Mouse (Mus musculus) heart, postnatal 4 days (tissue): ENCODE measurements around the gene Cd63. TPM values are rescaled to one million over a fixed set of nuclear protein-coding genes. Genes with fewer than 3 reads are reported as not detected.

Experiments
- DNase-seq: peaks from one replicate; pipeline ENCODE4 v3.0.0; 2021
- total RNA-seq, 2 experiments: library from RNA; stranded (reverse); gene quantifications; 2 replicates each; pipeline ENCODE4 v1.2.3; 2021

Cd63 gene
- total RNA-seq, 2 experiments from 2014 or later = 216 to 226 TPM

- peak; percentile 49 for DNase-seq
Measured at GRCm38 (mm10) chr10:128929638-128930378, 29.0 kb downstream of the Cd63 start.

DNA sequence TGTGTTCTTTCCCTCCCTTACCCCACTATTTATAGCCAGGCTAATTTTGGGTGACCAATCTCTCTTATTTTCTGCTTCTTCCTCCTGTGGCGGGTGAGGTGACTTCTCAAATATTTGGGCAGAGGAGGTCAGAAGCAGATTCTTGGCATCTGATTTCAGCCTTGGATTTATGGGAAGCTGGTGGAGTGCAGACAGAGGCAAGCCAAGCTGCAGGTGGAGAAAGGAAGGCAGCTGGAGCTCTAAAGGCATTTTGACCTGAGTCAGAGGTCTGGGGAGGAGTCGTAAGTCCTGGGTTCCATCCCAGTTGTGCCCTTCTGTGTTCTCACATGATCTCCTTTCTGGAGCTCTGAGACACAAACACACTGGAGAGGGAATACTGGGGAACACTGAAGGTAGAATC lies 30.7 kb downstream of the Cd63 start:
- peak; percentile 22 for DNase-seq

- peak; percentile 60 for DNase-seq
Measured at GRCm38 (mm10) chr10:128933574-128933973, 32.8 kb downstream of the Cd63 start, which contains the start of gene Itga7. Gene Itga7 (plus strand): TSS chr10:128933818.

DNA sequence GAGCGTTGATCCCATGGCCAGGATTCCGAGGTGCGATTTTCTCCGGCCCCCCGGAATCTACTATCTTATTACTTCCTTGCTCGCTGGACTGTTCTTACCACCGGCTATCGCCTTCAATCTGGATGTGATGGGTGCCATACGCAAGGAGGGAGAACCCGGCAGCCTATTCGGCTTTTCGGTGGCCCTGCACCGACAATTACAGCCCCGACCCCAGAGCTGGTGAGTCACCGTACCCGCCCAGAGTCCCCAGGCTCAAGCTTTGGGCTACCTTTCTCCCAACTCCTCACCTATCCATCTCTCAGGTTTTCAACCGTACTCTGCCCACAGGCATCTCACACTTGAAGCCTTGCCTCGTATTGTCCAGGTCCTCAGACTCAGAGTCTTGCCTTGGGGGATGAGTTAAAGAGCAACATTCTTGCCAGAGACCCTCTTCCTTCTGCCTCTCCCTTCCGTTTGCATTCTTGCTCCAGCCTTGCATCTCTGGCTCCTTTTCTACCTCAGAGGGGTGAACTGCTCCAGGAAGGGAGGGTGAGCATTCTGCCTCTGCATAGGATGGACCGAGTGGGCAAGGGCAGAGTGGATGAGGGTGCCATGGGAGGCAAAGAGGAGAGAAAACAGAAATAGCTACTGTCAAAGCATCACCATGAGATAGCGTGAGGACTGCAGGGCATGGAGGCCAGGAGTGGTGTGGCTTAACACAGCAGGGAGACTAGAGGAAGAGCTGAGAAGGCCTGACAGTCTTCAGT lies 33.4 kb downstream of the Cd63 start:
- no peak for DNase-seq

DNA sequence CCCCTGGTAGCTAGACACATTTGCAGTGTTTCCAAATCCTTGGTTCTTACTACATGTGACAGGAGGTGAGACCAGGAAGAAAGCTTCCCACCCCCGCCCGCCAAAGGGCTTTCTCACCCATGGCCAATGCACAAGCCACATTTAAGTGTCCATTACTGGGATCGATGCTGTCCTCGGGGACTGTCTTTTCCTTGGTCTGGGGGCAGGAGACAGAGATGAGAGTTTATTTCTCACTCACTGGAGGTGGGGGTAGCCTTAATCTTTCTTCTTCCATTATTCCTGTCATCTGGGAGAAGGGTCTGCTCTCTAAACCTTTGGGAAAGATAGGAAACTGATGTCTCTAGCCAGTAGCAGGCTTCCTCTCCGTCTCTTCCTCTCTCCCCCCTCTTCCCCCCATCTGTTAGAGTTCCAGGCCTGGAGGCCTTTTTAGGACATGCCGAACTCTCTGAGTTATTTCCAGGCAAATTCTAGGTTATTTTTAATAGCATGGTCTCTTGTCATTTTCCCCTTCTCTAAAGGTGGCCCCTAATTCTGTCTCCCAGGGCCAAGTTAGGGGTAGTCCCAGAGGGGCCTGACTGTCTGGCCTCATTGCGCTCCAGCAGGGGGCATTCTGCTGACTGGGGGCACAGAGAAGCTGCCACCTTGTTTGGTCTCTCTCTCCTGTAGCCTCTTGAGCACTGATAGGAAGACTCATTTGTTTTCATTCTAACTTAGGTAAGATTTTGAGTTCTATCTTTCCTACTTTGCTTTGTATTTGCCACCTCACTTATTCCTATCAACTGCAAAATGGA lies 34.4 kb downstream of the Cd63 start:
- no peak for DNase-seq

DNA sequence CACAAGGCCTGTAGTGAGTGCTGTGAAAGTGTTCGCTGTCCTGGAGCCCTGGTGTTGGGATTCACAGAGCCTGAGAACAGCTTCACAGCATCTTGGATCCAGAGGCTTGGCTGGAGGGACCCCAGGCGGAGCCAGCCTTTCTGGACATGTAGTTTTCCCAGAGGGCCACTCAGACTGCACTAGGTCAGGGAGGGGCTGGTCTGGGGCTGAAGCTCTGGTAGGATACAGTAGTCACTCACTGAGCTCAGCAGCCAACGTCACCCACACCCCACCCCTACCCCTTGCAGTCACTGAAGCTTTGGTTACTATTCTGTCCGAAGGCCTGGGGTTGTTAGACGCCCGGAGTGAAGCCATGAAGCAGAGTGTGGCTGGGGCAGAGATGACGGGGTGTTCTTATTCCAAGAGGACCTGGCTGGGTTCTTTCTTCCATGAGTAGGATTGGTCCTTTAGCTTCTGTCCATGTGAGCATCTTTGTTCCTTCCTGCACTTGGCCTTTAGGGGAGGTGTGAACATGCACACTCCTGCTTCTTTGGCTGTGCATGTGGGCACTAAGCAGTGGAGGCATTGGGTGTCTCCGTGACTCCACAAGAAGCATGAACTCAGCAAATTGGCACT lies 35.1 kb downstream of the Cd63 start:
- peak; percentile 53 for DNase-seq

DNA sequence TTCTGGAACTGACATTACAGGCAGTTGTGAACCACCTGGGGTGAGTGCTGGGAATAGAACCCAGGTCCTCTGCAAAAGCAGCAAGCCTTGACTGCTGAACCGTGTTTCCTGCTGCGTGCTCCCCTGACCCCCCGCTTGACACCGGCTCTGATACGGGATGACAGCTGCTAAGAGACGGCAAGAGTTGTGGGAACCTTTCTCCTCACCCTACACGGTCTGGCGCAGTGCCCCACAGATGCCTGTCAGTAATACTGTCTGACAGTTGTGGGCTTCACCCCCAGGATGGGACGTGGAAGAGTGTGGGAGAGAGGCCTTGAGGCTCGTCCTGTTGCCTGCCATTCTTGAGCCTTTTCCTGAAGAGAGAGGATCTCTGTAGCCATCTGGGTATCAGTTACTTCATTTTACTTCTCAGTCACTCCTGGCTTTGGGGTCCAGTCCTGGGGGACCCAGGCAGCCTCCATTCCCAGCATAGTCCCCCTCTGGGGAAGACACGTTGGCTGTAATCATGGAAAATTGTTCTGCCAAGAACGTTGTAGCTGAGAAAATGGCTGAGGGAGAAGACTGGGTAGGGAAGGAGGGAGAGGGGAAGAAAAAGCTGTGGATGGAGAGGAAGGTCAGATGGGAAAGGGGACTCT lies 37.1 kb downstream of the Cd63 start:
- peak; percentile 51 for DNase-seq

- DNase-seq = peak; percentile 92
Measured at GRCm38 (mm10) chr10:128938457-128938856, 37.7 kb downstream of the Cd63 start.

- peak; percentile 30 for DNase-seq
Measured at GRCm38 (mm10) chr10:128938974-128939373, 38.2 kb downstream of the Cd63 start.

GRCm38 (mm10) chr10:128940475-128941061 lies 39.8 kb downstream of the Cd63 start:
- no peak for DNase-seq

DNA sequence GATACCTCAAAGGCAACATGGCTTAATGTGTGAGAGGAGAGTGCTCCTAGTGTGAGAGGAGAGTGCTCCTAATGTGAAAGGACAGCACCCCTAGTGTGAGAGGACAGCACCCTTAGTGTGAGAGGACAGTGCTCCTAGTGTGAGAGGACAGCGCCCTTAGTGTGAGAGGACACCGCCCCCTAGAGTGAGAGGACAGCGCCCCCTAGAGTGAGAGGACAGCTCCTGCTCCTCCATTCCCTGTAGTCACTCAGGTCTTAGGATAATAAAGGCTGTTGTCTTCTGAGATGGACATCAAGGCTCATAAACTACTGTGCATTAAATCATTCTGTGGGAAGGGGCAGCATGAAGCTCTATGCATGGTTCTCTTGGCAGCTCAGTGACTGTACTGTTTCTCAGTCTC lies 44.9 kb downstream of the Cd63 start:
- peak; percentile 77 for DNase-seq

- no peak for DNase-seq
Measured at GRCm38 (mm10) chr10:128947496-128947895, 46.7 kb downstream of the Cd63 start.

DNA sequence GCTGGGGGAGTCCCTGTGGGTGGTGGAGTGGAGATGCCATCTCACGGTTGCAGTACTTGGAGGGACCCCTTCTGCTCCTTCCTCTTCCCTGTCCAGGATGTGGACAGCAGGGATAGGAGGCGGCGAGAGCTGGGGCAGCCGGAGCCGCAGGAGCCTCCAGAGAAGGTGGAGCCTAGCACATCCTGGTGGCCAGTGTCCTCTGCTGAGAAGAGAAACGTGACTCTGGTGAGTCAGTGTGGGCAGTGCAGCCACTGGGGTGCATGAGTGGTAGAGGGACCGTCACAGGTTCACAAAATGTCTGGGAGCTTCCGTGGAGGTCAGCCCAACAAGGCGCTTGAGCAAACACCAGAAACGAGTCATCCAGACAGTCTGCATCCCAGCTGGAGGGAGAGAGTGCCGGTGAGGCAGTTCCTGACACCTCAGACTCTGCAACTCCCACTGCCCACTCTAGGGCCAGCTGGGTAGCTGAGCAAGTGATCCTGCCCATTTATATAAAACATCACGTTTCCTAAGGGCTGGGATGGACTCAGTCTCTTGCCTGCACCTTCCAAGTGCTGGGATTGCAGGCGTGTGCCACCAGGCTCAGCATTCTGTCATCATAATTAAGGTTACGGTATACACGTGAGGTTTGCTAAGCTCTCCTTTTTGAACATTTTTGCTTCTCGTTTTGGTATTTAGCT lies 49.6 kb downstream of the Cd63 start:
- no peak for DNase-seq

- DNase-seq = no peak
Measured at GRCm38 (mm10) chr10:128958340-128958739, 57.6 kb downstream of the Cd63 start.

- no peak for DNase-seq
Measured at GRCm38 (mm10) chr10:128960142-128960541, 59.4 kb downstream of the Cd63 start.

- no peak for DNase-seq
Measured at GRCm38 (mm10) chr10:128960590-128961584, 60.1 kb downstream of the Cd63 start, which contains the start of gene Mettl7b. Gene Mettl7b (minus strand): TSS chr10:128960988.
